Mouse (Mus musculus) forebrain, embryonic 13.5 days (tissue): Measurements from ENCODE around the gene Mutyh. TPM values are rescaled to one million over a fixed set of nuclear protein-coding genes. Genes with fewer than 3 reads are reported as not detected.

ENCODE experiments used
- ATAC-seq: fragments of 200-750 bp; cut with Nextera tagmentation; 2 replicates; pipeline ENCODE4 v1.8.0; 2017
- H3K27ac ChIP-seq: fragments of 300-500 bp; sonication (generic); 2 replicates; pipeline ENCODE4 v1.5.1; 2015; ENCODE audit warnings: inconsistent platforms, mild to moderate bottlenecking, moderate library complexity
- H3K27me3 ChIP-seq: fragments of 300-500 bp; sonication (generic); 2 replicates; pipeline ENCODE4 v1.6.1; 2015; ENCODE audit warnings: mild to moderate bottlenecking, inconsistent platforms
- H3K36me3 ChIP-seq: fragments of 300-500 bp; sonication (generic); 2 replicates; pipeline ENCODE4 v1.6.1; 2015; ENCODE audit warnings: mild to moderate bottlenecking, inconsistent platforms; ENCODE audit not compliant: poor library complexity, severe bottlenecking
- H3K4me1 ChIP-seq: fragments of 300-500 bp; sonication (generic); 2 replicates; pipeline ENCODE4 v1.6.1; 2015; ENCODE audit warnings: inconsistent platforms
- H3K4me2 ChIP-seq: fragments of 300-500 bp; sonication (generic); 2 replicates; pipeline ENCODE4 v1.6.1; 2015; ENCODE audit warnings: inconsistent platforms, mild to moderate bottlenecking, moderate library complexity
- H3K4me3 ChIP-seq: fragments of 300-500 bp; sonication (generic); 2 replicates; pipeline ENCODE4 v1.5.1; 2015; ENCODE audit warnings: mild to moderate bottlenecking, inconsistent platforms
- H3K9ac ChIP-seq: fragments of 300-500 bp; sonication (generic); 2 replicates; pipeline ENCODE4 v1.6.1; 2015; ENCODE audit warnings: mild to moderate bottlenecking, inconsistent platforms
- H3K9me3 ChIP-seq: fragments of 300-500 bp; sonication (generic); replicated peaks from 2 replicates; pipeline ENCODE4 v1.6.1; 2016; ENCODE audit warnings: inconsistent platforms
- WGBS: fragments of 180-500 bp; shearing (Covaris S2); methylation state at CpG from one replicate; pipeline ENCODE4 v1.1.7; 2015; 5-methylcytosine and 5-hydroxymethylcytosine counted together
- polyA plus RNA-seq: library from polyadenylated mRNA; unstranded; fragments of >200 nt; fragmentation: Nextera tagmentation; extraction: Ambion mirVana; gene quantifications from 2 replicates; pipeline ENCODE4 v1.2.1, GENCODE M21; 2015

Mutyh gene
- polyA plus RNA-seq, 1 experiment from 2014 or later, result 16.6 TPM

GRCm38 (mm10) chr4:116788956-116789355, 18.6 kb upstream of the Mutyh start:
- ATAC-seq, result peak; percentile 70; the same call in 1 of the 2 replicates
- Histone ChIP-seq H3K9ac (no peak overlapping the region), H3K9me3 (no peaks in the 10 kb centered on the region), H3K27ac (no peak overlapping the region), H3K4me1 (no peaks in the 10 kb centered on the region), H3K4me2 (no peak overlapping the region), H3K27me3 (no peaks in the 10 kb centered on the region), H3K36me3 (no peaks in the 10 kb centered on the region), H3K4me3 (no peak overlapping the region)
- WGBS, result 6% methylated on average over 3 of the region's 3 CpGs

- H3K27me3 ChIP-seq, result no peaks in the 10 kb centered on the region
- H3K36me3 ChIP-seq, result no peaks in the 10 kb centered on the region
- 93% methylated on average over 8 of the region's 8 CpGs for WGBS
- no peak overlapping the region for H3K9ac ChIP-seq
- no peak overlapping the region for H3K4me2 ChIP-seq
- no peaks in the 10 kb centered on the region for H3K4me1 ChIP-seq
- H3K4me3 ChIP-seq, result no peak overlapping the region
- no peaks in the 10 kb centered on the region for H3K9me3 ChIP-seq
- no peak overlapping the region for H3K27ac ChIP-seq
- no peak for ATAC-seq
Measured at GRCm38 (mm10) chr4:116792453-116792852, 15.1 kb upstream of the Mutyh start.

- Histone ChIP-seq H3K36me3 (no peaks in the 10 kb centered on the region), H3K4me2 (no peak overlapping the region), H3K4me3 (no peak overlapping the region), H3K27ac (no peak overlapping the region), H3K27me3 (no peaks in the 10 kb centered on the region), H3K4me1 (no peaks in the 10 kb centered on the region), H3K9me3 (no peaks in the 10 kb centered on the region), H3K9ac (no peak overlapping the region)
- WGBS, result 86% methylated on average over 2 of the region's 2 CpGs
- ATAC-seq, result no peak
Measured at GRCm38 (mm10) chr4:116794273-116794672, 13.2 kb upstream of the Mutyh start.

GRCm38 (mm10) chr4:116796442-116797110, 10.9 kb upstream of the Mutyh start:
- H3K27me3 ChIP-seq, result no peaks in the 10 kb centered on the region
- H3K9me3 ChIP-seq, result no peaks in the 10 kb centered on the region
- ATAC-seq, result no peak
- no peak overlapping the region for H3K27ac ChIP-seq
- WGBS, result 71% methylated on average over 1 of the region's 1 CpGs
- peaks cover 1% of the 10 kb centered on the region; the same call in 1 of the 2 replicates for H3K36me3 ChIP-seq
- H3K4me1 ChIP-seq, result no peaks in the 10 kb centered on the region
- no peak overlapping the region for H3K9ac ChIP-seq
- no peak overlapping the region for H3K4me2 ChIP-seq
- no peak overlapping the region for H3K4me3 ChIP-seq

- Histone ChIP-seq H3K27me3 (no peaks in the 10 kb centered on the region), H3K36me3 (peaks cover 33% of the 10 kb centered on the region), H3K27ac (no peak overlapping the region), H3K4me1 (no peaks in the 10 kb centered on the region), H3K4me2 (no peak overlapping the region), H3K9ac (no peak overlapping the region), H3K9me3 (no peaks in the 10 kb centered on the region), H3K4me3 (no peak overlapping the region)
- ATAC-seq, result no peak
- WGBS, result 40% methylated on average over 5 of the region's 5 CpGs
Measured at GRCm38 (mm10) chr4:116799901-116800300, 7.6 kb upstream of the Mutyh start.

GRCm38 (mm10) chr4:116811012-116811411, 3.5 kb downstream of the Mutyh start:
- Histone ChIP-seq H3K9me3 (no peaks in the 10 kb centered on the region), H3K36me3 (peaks cover 5% of the 10 kb centered on the region; the same call in 1 of the 2 replicates), H3K27me3 (no peaks in the 10 kb centered on the region), H3K4me2 (no peak overlapping the region), H3K9ac (no peak overlapping the region), H3K4me1 (peaks cover 10% of the 10 kb centered on the region), H3K27ac (no peak overlapping the region), H3K4me3 (no peak overlapping the region)
- ATAC-seq, result no peak
- WGBS, result 85% methylated on average over 3 of the region's 3 CpGs

- no peak overlapping the region for H3K9ac ChIP-seq
- no peak overlapping the region for H3K4me2 ChIP-seq
- H3K9me3 ChIP-seq, result no peaks in the 10 kb centered on the region
- WGBS, result 91% methylated on average over 5 of the region's 5 CpGs
- H3K27ac ChIP-seq, result no peak overlapping the region
- H3K4me1 ChIP-seq, result no peaks in the 10 kb centered on the region
- H3K36me3 ChIP-seq, result peaks cover 29% of the 10 kb centered on the region
- H3K4me3 ChIP-seq, result no peak overlapping the region
- ATAC-seq, result no peak
- H3K27me3 ChIP-seq, result peaks cover 10% of the 10 kb centered on the region
Measured at GRCm38 (mm10) chr4:116815276-116815675, 7.8 kb downstream of the Mutyh start.

GRCm38 (mm10) chr4:116817486-116817885, 10.0 kb downstream of the Mutyh start:
- peaks cover 21% of the 10 kb centered on the region for H3K27me3 ChIP-seq
- no peak for ATAC-seq
- no peak overlapping the region for H3K9ac ChIP-seq
- H3K9me3 ChIP-seq, result no peaks in the 10 kb centered on the region
- peaks cover 29% of the 10 kb centered on the region for H3K36me3 ChIP-seq
- peaks cover 12% of the 10 kb centered on the region for H3K4me1 ChIP-seq
- no peak overlapping the region for H3K27ac ChIP-seq
- 88% methylated on average over 6 of the region's 6 CpGs for WGBS
- no peak overlapping the region for H3K4me3 ChIP-seq
- no peak overlapping the region for H3K4me2 ChIP-seq

GRCm38 (mm10) chr4:116819968-116820901, 12.7 kb downstream of the Mutyh start:
- peak overlapping the region; percentile 65 for H3K9ac ChIP-seq
- ATAC-seq, result no peak

GRCm38 (mm10) chr4:116820902-116821693, 13.6 kb downstream of the Mutyh start:
- H3K4me3 ChIP-seq, result peak overlapping the region; percentile 49
- WGBS, result under 1% methylated on average over 51 of the region's 51 CpGs
- peaks cover 26% of the 10 kb centered on the region for H3K27me3 ChIP-seq
- H3K36me3 ChIP-seq, result peaks cover 24% of the 10 kb centered on the region
- peaks cover 25% of the 10 kb centered on the region for H3K4me1 ChIP-seq
- ATAC-seq, result peak; percentile 67; the same call in 1 of the 2 replicates
- H3K9ac ChIP-seq, result peak overlapping the region; percentile 65
- H3K27ac ChIP-seq, result no peak overlapping the region
- H3K4me2 ChIP-seq, result peak overlapping the region; percentile 93
- no peaks in the 10 kb centered on the region for H3K9me3 ChIP-seq

More at GRCm38 (mm10) chr4:116819968-116820901, 12.7 kb downstream of the Mutyh start:
- Histone ChIP-seq H3K27me3 (peaks cover 26% of the 10 kb centered on the region), H3K27ac (no peak overlapping the region), H3K4me1 (peaks cover 22% of the 10 kb centered on the region), H3K4me3 (peak overlapping the region; percentile 49), H3K9me3 (no peaks in the 10 kb centered on the region), H3K4me2 (peak overlapping the region; percentile 93), H3K36me3 (peaks cover 29% of the 10 kb centered on the region)
- 25% methylated on average over 32 of the region's 32 CpGs for WGBS

- WGBS, result 13% methylated on average over 9 of the region's 9 CpGs
Measured at GRCm38 (mm10) chr4:116821694-116822016, 14.1 kb downstream of the Mutyh start, which contains the start of gene Hpdl. TSS of gene Hpdl (minus strand) at chr4:116821707.

More at GRCm38 (mm10) chr4:116821694-116822016, 14.1 kb downstream of the Mutyh start, which contains the start of gene Hpdl:
- Histone ChIP-seq H3K27me3 (peaks cover 26% of the 10 kb centered on the region), H3K4me1 (peaks cover 25% of the 10 kb centered on the region), H3K36me3 (peaks cover 18% of the 10 kb centered on the region), H3K27ac (no peak within 1 kb of the TSS), H3K9me3 (no peaks in the 10 kb centered on the region), H3K4me3 (peak within 1 kb of the TSS; percentile 49), H3K4me2 (peak within 1 kb of the TSS; percentile 93), H3K9ac (peak within 1 kb of the TSS; percentile 65)
- ATAC-seq, result no peak
